Mouse (Mus musculus) forebrain, embryonic 11.5 days (tissue): ENCODE results near the gene Exoc6b. TPM values are rescaled to one million over a fixed set of nuclear protein-coding genes. Genes with fewer than 3 reads are reported as not detected.
"Not testable (repeated sequence)": the region's sequence is repeated elsewhere in the genome, so short reads cannot be mapped to it uniquely, and the experiment has no call there.

Experiments used
- ATAC-seq: fragments of 200-750 bp; cut with Nextera tagmentation; replicated peaks from 2 replicates; pipeline ENCODE4 v1.8.0; 2017; ENCODE audit warnings: moderate TSS enrichment; ENCODE audit not compliant: low FRiP score
- DNase-seq: peaks from one replicate; pipeline ENCODE4 v3.0.0-alpha.2; 2017; ENCODE audit warnings: low spot score
- H3K27ac ChIP-seq: fragments of 300-500 bp; sonication (generic); 2 replicates; pipeline ENCODE4 v1.5.1; 2014; ENCODE audit warnings: low read depth, low read length
- H3K27me3 ChIP-seq: fragments of 300-500 bp; sonication (generic); 2 replicates; pipeline ENCODE4 v1.6.1; 2014; ENCODE audit warnings: mild to moderate bottlenecking, low read length, mixed read lengths; ENCODE audit not compliant: control insufficient read depth, insufficient read depth
- H3K36me3 ChIP-seq: fragments of 300-500 bp; sonication (generic); 2 replicates; pipeline ENCODE4 v1.6.1; 2014; ENCODE audit warnings: mild to moderate bottlenecking, low read length, moderate library complexity, mixed read lengths; ENCODE audit not compliant: control insufficient read depth, insufficient read depth
- H3K4me1 ChIP-seq: fragments of 300-500 bp; sonication (generic); replicated peaks from 2 replicates; pipeline ENCODE4 v1.6.1; 2014; ENCODE audit warnings: low read length, mixed read lengths; ENCODE audit not compliant: control insufficient read depth, insufficient read depth
- H3K4me2 ChIP-seq: fragments of 300-500 bp; sonication (generic); 2 replicates; pipeline ENCODE4 v1.6.1; 2014; ENCODE audit warnings: low read depth, mild to moderate bottlenecking, low read length, moderate library complexity, mixed read lengths; ENCODE audit not compliant: severe bottlenecking
- H3K4me3 ChIP-seq: fragments of 300-500 bp; sonication (generic); 2 replicates; pipeline ENCODE4 v1.5.1; 2014; ENCODE audit warnings: low read depth, low read length
- H3K9ac ChIP-seq: fragments of 300-500 bp; sonication (generic); 2 replicates; pipeline ENCODE4 v1.6.1; 2014; ENCODE audit warnings: low read length
- H3K9me3 ChIP-seq: fragments of 300-500 bp; sonication (generic); 2 replicates; pipeline ENCODE4 v1.6.1; 2016; ENCODE audit warnings: low read length, mixed read lengths; ENCODE audit not compliant: control insufficient read depth
- WGBS: fragments of 180-500 bp; shearing (Covaris S2); extraction: QIAGEN DNeasy Blood & Tissue Kit; methylation state at CpG from one replicate; pipeline ENCODE4 v1.1.7; 2014; 5-methylcytosine and 5-hydroxymethylcytosine counted together
- polyA plus RNA-seq: library from polyadenylated mRNA; unstranded; fragments of >200 nt; fragmentation: Nextera tagmentation; extraction: Ambion mirVana; gene quantifications from 2 replicates; pipeline ENCODE4 v1.2.1, GENCODE M21; 2014

Exoc6b gene
- 34.4 and 34.8 TPM in 2 replicates for polyA plus RNA-seq

DNA sequence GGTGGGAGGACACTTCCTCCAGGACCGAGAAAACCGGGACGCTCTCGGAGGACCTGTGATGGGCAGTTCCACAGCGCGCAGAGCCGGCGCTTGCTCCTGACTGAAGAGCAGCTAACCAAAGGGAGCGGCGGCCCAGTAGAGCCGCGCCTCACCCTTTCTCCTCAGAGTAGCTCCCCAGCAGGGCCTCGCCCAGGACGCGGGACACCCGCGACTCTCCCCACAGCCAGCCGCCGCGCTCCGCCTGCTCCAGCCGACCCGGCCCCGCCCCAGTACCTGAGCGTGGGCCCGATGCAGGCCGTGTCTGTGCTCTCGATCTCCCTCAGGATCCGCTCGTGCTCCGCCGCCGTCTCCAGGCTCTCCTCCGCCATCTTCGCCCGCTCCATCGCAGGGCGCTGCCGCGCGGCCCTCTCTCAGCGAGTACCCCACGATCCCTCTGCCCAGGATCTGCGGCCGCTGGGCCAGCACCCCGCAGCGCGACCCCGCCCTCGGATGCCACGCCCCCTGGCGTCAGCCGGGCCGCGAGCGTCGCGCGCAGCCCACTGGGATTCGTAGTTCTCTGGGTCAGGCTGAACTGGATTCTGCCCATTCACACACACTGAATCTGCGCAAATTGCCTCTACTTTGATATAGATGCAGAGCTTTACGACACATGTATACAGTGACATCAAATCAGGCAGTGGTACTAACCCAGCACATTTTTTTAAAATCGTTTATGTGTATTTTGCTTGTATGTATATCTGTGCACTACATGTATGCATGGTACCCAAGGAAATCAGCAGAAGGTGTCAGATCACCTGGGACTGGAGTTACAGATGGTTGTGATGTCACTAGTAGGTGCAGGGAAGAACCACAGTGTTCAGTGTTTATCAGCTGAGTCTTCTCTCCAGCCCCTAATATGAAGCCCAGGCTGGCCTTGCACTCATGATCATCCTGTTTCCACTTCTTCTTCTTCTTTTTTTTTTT is at the start of gene Exoc6b:
Gene Exoc6b, minus strand, starts transcription at position 491 of the 963 bp plus-strand sequence.
- ATAC-seq (peak; percentile 95), DNase-seq (peak; percentile 90)
- peak within 1 kb of the TSS; percentile 87 for H3K9ac ChIP-seq
- no peaks in the 10 kb centered on the region for H3K27me3 ChIP-seq
- no peaks in the 10 kb centered on the region for H3K36me3 ChIP-seq
- peak within 1 kb of the TSS; percentile 70 for H3K4me2 ChIP-seq
- WGBS: under 1% methylated on average over 62 of the region's 63 CpGs
- no peak within 1 kb of the TSS for H3K27ac ChIP-seq
- H3K4me1 ChIP-seq: peaks cover 6% of the 10 kb centered on the region; the same call in 1 of the 2 replicates
- H3K4me3 ChIP-seq: peak within 1 kb of the TSS; percentile 87
- H3K9me3 ChIP-seq: no peaks in the 10 kb centered on the region

DNA sequence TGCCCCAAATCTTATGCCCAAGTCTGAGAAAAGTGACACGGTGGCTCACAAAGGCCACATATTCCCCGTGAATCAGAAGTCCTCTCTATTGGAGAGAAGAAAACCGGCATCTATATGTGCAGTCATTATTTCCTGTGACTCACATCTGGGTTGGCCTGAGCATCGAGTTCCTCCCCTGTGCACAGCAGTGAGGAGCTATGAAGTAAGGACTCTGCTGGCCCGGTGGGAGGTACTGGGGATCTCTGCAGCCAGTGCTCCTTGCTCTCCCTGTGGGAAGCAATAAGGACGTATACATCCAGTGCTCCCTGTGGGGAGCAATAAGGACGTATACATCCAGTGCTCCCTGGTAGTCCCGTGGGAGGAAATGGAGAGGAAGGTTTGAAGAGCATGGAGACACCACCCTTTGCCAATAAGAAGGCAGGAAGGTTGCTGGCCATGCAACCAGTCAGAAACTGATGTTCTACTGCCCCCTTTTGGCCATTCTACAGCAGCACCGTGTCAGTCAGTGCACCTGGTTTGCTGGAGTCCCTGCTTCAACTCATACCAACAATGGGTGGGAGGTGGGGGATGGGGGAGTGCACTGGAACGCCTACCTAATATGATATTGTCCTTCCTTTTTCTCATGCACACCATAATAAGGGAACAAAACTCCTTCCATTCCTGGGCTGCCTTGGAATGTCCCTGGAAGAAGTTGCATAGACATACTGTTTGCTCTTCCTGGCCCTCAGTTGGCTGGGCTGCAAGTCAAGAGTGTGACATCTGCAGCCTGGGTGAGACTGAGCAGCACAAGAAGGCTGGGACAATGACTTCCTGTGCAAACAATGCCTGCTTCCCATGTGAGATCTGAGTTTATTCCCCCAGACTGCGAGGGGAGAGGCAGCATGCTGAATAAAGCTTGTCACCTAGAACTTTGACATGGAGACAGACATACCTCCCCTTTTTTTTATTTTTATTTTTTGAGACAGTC is 48.5 kb upstream of the Exoc6b start:
- H3K4me3 ChIP-seq, H3K4me2 ChIP-seq, H3K9me3 ChIP-seq, H3K27ac ChIP-seq, H3K36me3 ChIP-seq, H3K9ac ChIP-seq, H3K27me3 ChIP-seq, H3K4me1 ChIP-seq: not testable (repeated sequence)
- DNase-seq: peak; percentile 67
- ATAC-seq: peak; percentile 53; the same call in 1 of the 2 replicates
- WGBS: 49% methylated on average over 8 of the region's 11 CpGs

DNA sequence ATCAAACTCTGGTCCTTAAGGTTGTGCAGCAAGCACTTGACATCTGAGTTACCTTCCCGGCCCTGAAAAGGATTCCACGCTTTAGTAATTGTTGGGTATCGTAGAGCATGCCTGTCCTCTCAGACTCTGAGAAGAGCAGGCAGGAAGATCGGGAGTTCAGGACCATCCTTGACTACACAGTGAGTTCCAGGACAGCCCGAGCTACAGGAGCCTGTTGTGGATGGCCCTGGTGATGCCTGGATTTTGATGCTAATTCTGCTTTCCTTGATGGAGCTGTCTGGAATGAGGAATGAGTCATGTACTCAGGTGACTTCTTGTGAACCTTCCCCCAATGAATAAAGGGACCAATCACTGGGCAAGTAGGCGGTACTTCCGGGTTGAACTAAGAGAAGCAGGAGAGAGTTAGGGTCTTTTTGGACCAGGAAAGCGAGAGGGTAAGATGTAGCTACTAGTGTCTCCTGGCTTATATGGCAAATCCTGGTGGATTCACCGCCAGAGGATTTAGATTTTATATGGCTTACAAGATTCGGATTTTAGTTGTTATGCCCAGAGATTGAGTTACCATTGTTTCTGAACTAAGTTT is 35.8 kb upstream of the Exoc6b start:
- Histone ChIP-seq H3K4me2 (no peak overlapping the region), H3K9me3 (no peaks in the 10 kb centered on the region), H3K27me3 (no peaks in the 10 kb centered on the region), H3K9ac (no peak overlapping the region), H3K27ac (no peak overlapping the region), H3K36me3 (no peaks in the 10 kb centered on the region), H3K4me1 (no peaks in the 10 kb centered on the region), H3K4me3 (no peak overlapping the region)
- DNase-seq (no peak), ATAC-seq (no peak)
- 86% methylated on average over 10 of the region's 10 CpGs for WGBS

DNA sequence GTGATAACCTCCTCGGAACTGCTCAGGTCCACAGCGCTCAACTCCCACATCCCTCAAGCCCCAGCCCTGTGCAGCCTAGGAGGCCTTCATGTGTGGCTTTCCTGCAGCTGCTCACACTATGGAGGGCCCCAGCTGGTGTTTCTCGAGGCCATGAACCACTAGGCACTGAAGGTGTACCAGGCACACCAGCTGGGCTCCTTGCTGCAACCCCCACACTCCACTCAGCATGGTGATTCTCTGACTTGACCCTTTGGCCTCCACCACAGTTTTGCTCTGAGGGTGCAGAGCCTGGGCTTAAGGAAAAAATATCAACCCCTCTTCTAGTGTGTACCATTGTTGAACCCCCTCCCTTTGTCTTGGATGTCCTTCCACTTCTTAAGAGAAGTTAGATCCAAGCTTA is 34.0 kb upstream of the Exoc6b start:
- no peak overlapping the region for H3K4me2 ChIP-seq
- H3K4me3 ChIP-seq: no peak overlapping the region
- ATAC-seq (no peak), DNase-seq (no peak)
- H3K9ac ChIP-seq: no peak overlapping the region
- H3K9me3 ChIP-seq: no peaks in the 10 kb centered on the region
- 90% methylated on average over 3 of the region's 3 CpGs for WGBS
- no peaks in the 10 kb centered on the region for H3K4me1 ChIP-seq
- H3K36me3 ChIP-seq: no peaks in the 10 kb centered on the region
- no peak overlapping the region for H3K27ac ChIP-seq
- H3K27me3 ChIP-seq: no peaks in the 10 kb centered on the region

DNA sequence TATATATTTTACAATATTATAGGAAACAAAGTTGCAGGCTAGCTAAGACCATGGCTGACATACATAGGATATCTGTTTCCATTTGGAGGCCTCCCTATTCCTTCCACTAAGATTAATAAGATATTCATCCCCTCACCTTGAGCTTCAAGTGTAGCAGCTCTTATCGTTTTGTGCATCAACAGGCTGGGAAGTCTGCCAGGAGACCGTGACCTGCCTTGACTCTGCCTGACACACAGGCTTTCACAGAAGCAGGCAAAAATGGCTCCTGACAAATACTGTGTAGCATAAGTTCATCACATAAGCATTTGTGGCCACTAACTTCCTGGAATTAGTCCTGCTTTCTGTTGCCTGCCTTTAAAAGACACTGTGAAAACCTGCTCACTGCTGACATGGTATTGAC is 27.1 kb upstream of the Exoc6b start:
- Histone ChIP-seq H3K4me2 (no peak overlapping the region), H3K36me3 (no peaks in the 10 kb centered on the region), H3K4me3 (no peak overlapping the region), H3K4me1 (no peaks in the 10 kb centered on the region), H3K27ac (no peak overlapping the region), H3K27me3 (no peaks in the 10 kb centered on the region), H3K9me3 (no peaks in the 10 kb centered on the region), H3K9ac (no peak overlapping the region)
- ATAC-seq: no peak
- no peak for DNase-seq
- WGBS: 91% methylated on average over 2 of the region's 2 CpGs

DNA sequence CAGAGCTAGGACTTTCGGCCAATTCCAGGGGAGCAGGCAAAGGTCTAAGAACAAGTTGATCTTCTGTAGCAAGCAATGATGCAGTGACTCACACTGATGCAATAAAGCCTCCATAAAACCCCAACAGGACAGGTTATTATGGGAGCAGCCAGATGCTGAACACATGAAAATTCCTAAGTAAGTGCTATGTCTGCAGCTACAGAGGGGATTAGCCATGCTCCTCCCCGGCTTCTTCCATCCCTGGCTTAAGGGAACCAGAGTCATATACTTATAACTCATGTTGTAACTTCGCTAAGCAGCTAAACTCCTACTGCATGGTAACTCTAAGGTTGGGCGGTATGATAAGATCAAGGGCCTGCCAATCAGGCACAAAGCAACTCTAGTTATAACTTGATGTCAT is 18.1 kb upstream of the Exoc6b start:
- Histone ChIP-seq H3K4me3 (no peak overlapping the region), H3K36me3 (no peaks in the 10 kb centered on the region), H3K9ac (no peak overlapping the region), H3K4me2 (no peak overlapping the region), H3K27ac (no peak overlapping the region), H3K27me3 (no peaks in the 10 kb centered on the region), H3K9me3 (no peaks in the 10 kb centered on the region), H3K4me1 (no peaks in the 10 kb centered on the region)
- DNase-seq (no peak), ATAC-seq (no peak)
- 80% methylated on average over 4 of the region's 4 CpGs for WGBS

DNA sequence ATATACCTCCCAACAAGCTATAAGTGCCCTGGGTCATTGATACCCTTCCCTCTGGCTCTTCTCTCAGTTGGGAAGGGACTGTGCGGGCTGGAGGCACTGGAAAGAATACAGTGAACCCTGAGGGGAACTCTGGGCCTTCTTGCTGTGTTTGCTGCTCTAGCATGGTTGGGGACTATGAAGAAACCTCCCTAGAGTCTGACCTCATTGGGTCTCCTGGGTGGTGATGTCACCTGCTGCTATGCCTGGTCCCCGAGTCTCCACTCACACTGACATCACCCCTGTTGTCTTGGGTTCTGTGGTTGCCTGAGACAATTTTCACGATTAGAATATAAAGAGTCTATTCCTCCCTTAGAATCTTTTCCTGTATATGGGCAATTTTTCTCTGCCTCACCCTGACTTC is 17.3 kb upstream of the Exoc6b start:
- DNase-seq (no peak), ATAC-seq (no peak)
- Histone ChIP-seq H3K27me3 (no peaks in the 10 kb centered on the region), H3K4me3 (no peak overlapping the region), H3K4me1 (no peaks in the 10 kb centered on the region), H3K9ac (no peak overlapping the region), H3K36me3 (no peaks in the 10 kb centered on the region), H3K27ac (no peak overlapping the region), H3K9me3 (no peaks in the 10 kb centered on the region), H3K4me2 (no peak overlapping the region)
- 79% methylated on average over 3 of the region's 3 CpGs for WGBS

DNA sequence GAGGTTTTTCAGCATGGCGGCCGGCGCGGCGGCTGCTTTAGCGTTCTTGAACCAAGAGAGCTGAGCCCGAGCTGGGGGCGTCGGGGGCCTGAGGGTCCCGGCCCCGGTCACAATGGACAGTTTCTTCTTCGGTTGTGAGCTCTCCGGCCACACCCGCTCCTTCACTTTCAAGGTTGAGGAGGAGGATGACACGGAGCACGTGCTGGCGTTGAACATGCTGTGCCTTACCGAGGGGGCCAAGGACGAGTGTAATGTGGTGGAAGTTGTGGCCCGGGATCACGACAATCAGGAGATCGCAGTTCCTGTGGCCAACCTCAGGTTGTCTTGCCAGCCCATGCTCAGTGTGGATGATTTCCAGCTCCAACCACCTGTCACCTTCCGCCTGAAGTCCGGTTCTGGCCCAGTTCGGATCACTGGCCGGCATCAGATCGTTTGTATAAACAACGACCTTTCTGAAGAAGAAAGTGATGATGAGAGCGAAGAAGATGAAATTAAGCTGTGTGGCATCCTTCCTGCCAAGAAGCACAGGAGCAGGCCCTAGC is 6.9 kb upstream of the Exoc6b start:
- not testable (repeated sequence) for H3K9ac ChIP-seq, ATAC-seq
- 84% methylated on average over 29 of the region's 29 CpGs for WGBS

More for the DNA sequence above, 6.9 kb upstream of the Exoc6b start:
- not testable (repeated sequence) for DNase-seq, H3K4me3 ChIP-seq, H3K4me2 ChIP-seq, H3K4me1 ChIP-seq, H3K27ac ChIP-seq, H3K36me3 ChIP-seq, H3K9me3 ChIP-seq, H3K27me3 ChIP-seq
